8 mouse cellular contexts compared by ENCODE assay signal in the genomic region with DNA sequence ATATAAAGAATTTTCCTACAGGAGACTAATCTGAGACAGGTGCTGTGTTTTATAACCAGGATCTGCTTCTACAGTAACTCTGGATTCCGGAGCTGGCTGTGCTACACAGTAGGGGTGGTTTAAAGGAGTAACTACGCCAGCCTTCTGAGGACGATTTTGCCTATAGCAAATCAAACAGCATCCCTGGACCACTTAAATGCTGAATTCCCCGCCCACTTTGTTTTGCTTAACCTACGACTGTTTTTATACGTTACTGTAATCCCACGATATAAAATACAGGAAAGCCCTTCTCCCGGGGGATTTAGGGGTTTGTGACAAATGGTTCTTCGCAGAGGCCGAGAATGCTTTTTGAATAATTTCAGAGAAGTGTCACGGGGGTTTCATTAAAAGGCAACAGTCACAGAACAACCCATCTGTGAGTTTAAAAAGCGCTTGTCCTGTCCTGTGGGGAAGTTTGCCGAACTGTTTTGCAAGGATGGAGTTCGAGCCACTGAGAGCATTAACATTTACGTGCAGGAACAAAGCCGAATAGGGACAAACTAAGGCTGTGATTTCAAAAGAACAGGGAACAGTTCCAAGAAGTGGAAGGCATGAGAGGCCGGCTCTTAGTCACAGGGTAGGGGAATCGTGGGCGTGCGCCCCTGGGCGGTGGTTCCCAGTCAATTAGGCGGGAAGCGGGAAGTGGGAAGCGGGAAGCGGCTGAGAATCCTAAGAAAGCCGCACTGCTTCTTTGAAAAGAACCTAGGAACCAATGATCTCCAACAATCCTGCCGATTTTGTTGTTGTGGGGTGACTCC. TPM values are rescaled to one million over a fixed set of nuclear protein-coding genes. Genes with fewer than 3 reads are reported as not detected.
A peak's percentile ranks its signal among the peaks of the same experiment; 100 is the strongest.
DNase-seq lines count a peak whose midpoint lies in the region; ATAC-seq lines count a peak whose summit lies in the region.
"Had no signal": no experiment of that assay in that cellular context is flagged by ENCODE, and none has a peak within 500 bp of the region (broad histone marks: within the 10 kb centered on the region; RNA-seq: fewer than 3 reads in every experiment).

No protein-coding gene starts in this region.

- WGBS in forebrain, embryonic 15.5 days, result 12% methylated on average over 27 of the region's 27 CpGs
- WGBS in hindbrain, embryonic 16.5 days, result 8% methylated on average over 27 of the region's 27 CpGs

- H3K27ac ChIP-seq in forebrain, embryonic 15.5 days (replicated peaks), result no peak overlapping the region
- H3K27ac ChIP-seq in hindbrain, embryonic 16.5 days (ENCODE audit: low read depth, low read length), result no peak overlapping the region

- peaks cover 5% of the 10 kb centered on the region; the same call in 1 of the 2 replicates for H3K27me3 ChIP-seq in forebrain, embryonic 15.5 days
- peaks cover 4% of the 10 kb centered on the region for H3K27me3 ChIP-seq in hindbrain, embryonic 16.5 days (replicated peaks; ENCODE audit: control insufficient read depth, insufficient read depth, low read length)

- no peaks in the 10 kb centered on the region for H3K36me3 ChIP-seq in forebrain, embryonic 15.5 days
- no peaks in the 10 kb centered on the region for H3K36me3 ChIP-seq in hindbrain, embryonic 16.5 days (ENCODE audit: control insufficient read depth, insufficient read depth, low read length)

- peak; percentile 49; the same call in 1 of the 2 replicates for ATAC-seq in forebrain, embryonic 15.5 days (replicated peaks)
- no peak for ATAC-seq in hindbrain, embryonic 16.5 days
- ATAC-seq in erythroid progenitor cell, adult 5-6 weeks (replicated peaks; ENCODE audit: low FRiP score, poor library complexity, severe bottlenecking), result no peak

- DNase-seq in 3T3-L1 (ENCODE audit: low read depth, low spot score), result peak; percentile 61
- peak; percentile 82 for DNase-seq in Muller cell, postnatal 12 days (ENCODE audit: inconsistent ontology term)
- peak; percentile 54 for DNase-seq in lung, postnatal 14 days
- no peak for DNase-seq in ovary, postnatal 10 days (ENCODE audit: low spot score)

- H3K4me3 ChIP-seq in forebrain, embryonic 15.5 days, result peak overlapping the region; percentile 26
- peak overlapping the region; percentile 18 for H3K4me3 ChIP-seq in hindbrain, embryonic 16.5 days (ENCODE audit: low read length)
- H3K4me3 ChIP-seq: erythroblast, embryonic 14.5 days had no signal

- H3K4me2 ChIP-seq in forebrain, embryonic 15.5 days (replicated peaks), result peak overlapping the region; percentile 44
- H3K4me2 ChIP-seq in hindbrain, embryonic 16.5 days (ENCODE audit: low read length), result peak overlapping the region; percentile 51

- peak overlapping the region; percentile 28 for H3K9ac ChIP-seq in forebrain, embryonic 15.5 days (replicated peaks)
- H3K9ac ChIP-seq in hindbrain, embryonic 16.5 days (ENCODE audit: low read depth, low read length), result peak overlapping the region; percentile 32; the same call in 1 of the 2 replicates

- H3K9me3 ChIP-seq in forebrain, embryonic 15.5 days, result no peaks in the 10 kb centered on the region
- no peaks in the 10 kb centered on the region for H3K9me3 ChIP-seq in hindbrain, embryonic 16.5 days (ENCODE audit: control insufficient read depth, low read length)

- H3K4me1 ChIP-seq in forebrain, embryonic 15.5 days, result peaks cover 16% of the 10 kb centered on the region
- H3K4me1 ChIP-seq in hindbrain, embryonic 16.5 days (ENCODE audit: control insufficient read depth, insufficient read depth, low read depth, low read length), result no peaks in the 10 kb centered on the region; the same call in 1 of the 2 replicates

RNA-seq across cellular contexts. Expression of a gene that starts 49.7 kb away (rescaled TPM):
- 256 and 258 TPM in 2 replicates for polyA plus RNA-seq in forebrain, embryonic 15.5 days (2015; fragmentation: Nextera tagmentation; extraction: Ambion mirVana)
- polyA plus RNA-seq in hindbrain, embryonic 16.5 days (2015; fragmentation: Nextera tagmentation; extraction: Ambion mirVana), result 150 and 172 TPM in 2 replicates
- 321 and 355 TPM in 2 replicates for total RNA-seq in erythroid progenitor cell, adult 5-6 weeks (2015; ENCODE audit: low replicate concordance)
- 329 and 477 TPM in 2 replicates for total RNA-seq in erythroid progenitor cell, adult 5-6 weeks (2017; ENCODE audit: low replicate concordance)
